Mouse (Mus musculus) midbrain, postnatal 0 days (tissue): Measurements from ENCODE around the gene Arr3. TPM values are rescaled to one million over a fixed set of nuclear protein-coding genes. Genes with fewer than 3 reads are reported as not detected.

Experiments used
- ATAC-seq: fragments of 200-750 bp; cut with Nextera tagmentation; 2 replicates; pipeline ENCODE4 v1.8.0; 2017; ENCODE audit warnings: moderate number of reproducible peaks, mild to moderate bottlenecking, moderate TSS enrichment, moderate library complexity; ENCODE audit not compliant: low FRiP score
- DNase-seq: peaks from one replicate; pipeline ENCODE4 v3.0.0-alpha.2; 2015; ENCODE audit warnings: low spot score
- H3K27ac ChIP-seq: fragments of 300-500 bp; sonication (generic); 2 replicates; pipeline ENCODE4 v1.5.1; 2014; ENCODE audit warnings: low read depth, mild to moderate bottlenecking, low read length, mixed read lengths
- H3K27me3 ChIP-seq: fragments of 300-500 bp; sonication (generic); 2 replicates; pipeline ENCODE4 v1.6.1; 2014; ENCODE audit warnings: low read length, control low read depth, mixed read lengths; ENCODE audit not compliant: insufficient read depth
- H3K36me3 ChIP-seq: fragments of 300-500 bp; sonication (generic); 2 replicates; pipeline ENCODE4 v1.6.1; 2014; ENCODE audit warnings: low read length, control low read depth, mixed read lengths; ENCODE audit not compliant: insufficient read depth
- H3K4me1 ChIP-seq: fragments of 300-500 bp; sonication (generic); 2 replicates; pipeline ENCODE4 v1.6.1; 2014; ENCODE audit warnings: mild to moderate bottlenecking, control low read depth, antibody characterized with exemption, low read length, mixed read lengths; ENCODE audit not compliant: insufficient read depth
- H3K4me2 ChIP-seq: fragments of 300-500 bp; sonication (generic); 2 replicates; pipeline ENCODE4 v1.6.1; 2014; ENCODE audit warnings: low read depth, mild to moderate bottlenecking, low read length, mixed read lengths; ENCODE audit not compliant: poor library complexity, severe bottlenecking
- H3K4me3 ChIP-seq: fragments of 300-500 bp; sonication (generic); 2 replicates; pipeline ENCODE4 v1.5.1; 2014; ENCODE audit warnings: low read depth, mild to moderate bottlenecking, low read length, moderate library complexity
- H3K9ac ChIP-seq: fragments of 300-500 bp; sonication (generic); replicated peaks from 2 replicates; pipeline ENCODE4 v1.6.1; 2014; ENCODE audit warnings: mild to moderate bottlenecking, low read length, moderate library complexity, mixed read lengths; ENCODE audit not compliant: poor library complexity, severe bottlenecking
- H3K9me3 ChIP-seq: fragments of 300-500 bp; sonication (generic); 2 replicates; pipeline ENCODE4 v1.6.1; 2016; ENCODE audit warnings: low read length, control low read depth
- CTCF ChIP-seq: IDR thresholded peaks from 2 replicates; pipeline ENCODE4 v1.5.1; 2016; ENCODE audit warnings: antibody characterized with exemption, mild to moderate bottlenecking
- WGBS: fragments of 180-500 bp; shearing (Covaris S2); extraction: QIAGEN DNeasy Blood & Tissue Kit; methylation state at CpG from one replicate; pipeline ENCODE4 v1.1.7; 2014; 5-methylcytosine and 5-hydroxymethylcytosine counted together
- polyA plus RNA-seq: library from polyadenylated mRNA; unstranded; fragments of >200 nt; fragmentation: Nextera tagmentation; extraction: Ambion mirVana; gene quantifications from 2 replicates; pipeline ENCODE4 v1.2.1, GENCODE M21; 2015
- total RNA-seq: library from RNA; depleted of rRNA; stranded (reverse); fragments of >200 nt; gene quantifications from 2 replicates; pipeline ENCODE4 v1.2.3, GENCODE M21; 2014

Gene Arr3
- total and polyA plus RNA-seq, 2 experiments from 2014 or later = 0.20 TPM; not detected in 1

DNA sequence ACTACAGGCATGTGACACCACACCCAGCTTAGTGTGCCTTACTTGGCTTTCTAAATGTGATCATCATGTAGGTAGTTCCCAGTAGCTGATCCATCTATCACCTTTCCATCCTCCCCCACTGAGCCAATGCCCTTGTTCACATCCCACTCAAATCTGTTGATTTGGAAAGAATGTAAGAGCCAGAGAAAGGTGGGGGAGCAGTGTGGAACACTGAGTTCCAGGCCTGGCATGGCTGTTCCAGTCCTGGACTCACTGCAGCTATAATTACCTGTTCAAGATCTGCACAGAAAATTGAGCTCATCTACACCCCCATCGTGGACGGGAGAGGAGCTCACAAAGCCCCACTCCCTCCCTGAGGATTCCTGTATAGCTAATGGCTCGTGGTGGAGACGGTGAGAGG is 5.5 kb upstream of the Arr3 start:
- H3K4me3 ChIP-seq = no peak overlapping the region
- H3K9me3 ChIP-seq = no peaks in the 10 kb centered on the region
- 71% methylated on average over 4 of the region's 4 CpGs for WGBS
- DNase-seq (no peak), ATAC-seq (no peak)
- H3K36me3 ChIP-seq = no peaks in the 10 kb centered on the region
- no peak overlapping the region for H3K27ac ChIP-seq
- no peak for TF ChIP-seq CTCF
- H3K9ac ChIP-seq = no peak overlapping the region
- no peaks in the 10 kb centered on the region for H3K4me1 ChIP-seq
- peaks cover 6% of the 10 kb centered on the region; the same call in 1 of the 2 replicates for H3K27me3 ChIP-seq
- H3K4me2 ChIP-seq = no peak overlapping the region

DNA sequence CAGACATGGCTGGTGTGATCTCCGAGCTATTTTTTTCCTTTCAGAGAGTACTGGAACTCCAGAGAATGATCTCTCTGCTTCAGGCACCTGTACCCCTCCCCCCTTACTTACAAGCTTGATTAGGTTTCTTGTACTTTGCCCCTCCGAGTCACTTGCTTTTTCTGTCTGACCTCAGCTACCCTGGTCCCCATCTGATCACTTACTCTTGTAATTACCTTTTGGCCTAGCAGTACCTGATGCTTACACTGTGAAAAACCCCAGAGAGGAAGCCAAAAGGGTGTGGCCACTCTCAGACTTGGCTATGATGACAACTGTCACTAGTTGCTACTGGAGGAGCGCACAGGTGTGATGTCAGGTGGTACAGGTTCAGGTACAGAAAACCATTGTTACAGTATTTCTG is 13.2 kb downstream of the Arr3 start:
- no peak for DNase-seq
- Histone ChIP-seq H3K9ac (no peak overlapping the region), H3K9me3 (no peaks in the 10 kb centered on the region), H3K27ac (no peak overlapping the region), H3K36me3 (0 out of 2 replicates have a peak, but pooled peaks cover 3% of the 10 kb centered on the region), H3K4me2 (no peak overlapping the region), H3K4me3 (no peak overlapping the region), H3K4me1 (no peaks in the 10 kb centered on the region), H3K27me3 (no peaks in the 10 kb centered on the region)
- TF ChIP-seq CTCF = no peak
- ATAC-seq = no peak
- 65% methylated on average over 3 of the region's 3 CpGs for WGBS

DNA sequence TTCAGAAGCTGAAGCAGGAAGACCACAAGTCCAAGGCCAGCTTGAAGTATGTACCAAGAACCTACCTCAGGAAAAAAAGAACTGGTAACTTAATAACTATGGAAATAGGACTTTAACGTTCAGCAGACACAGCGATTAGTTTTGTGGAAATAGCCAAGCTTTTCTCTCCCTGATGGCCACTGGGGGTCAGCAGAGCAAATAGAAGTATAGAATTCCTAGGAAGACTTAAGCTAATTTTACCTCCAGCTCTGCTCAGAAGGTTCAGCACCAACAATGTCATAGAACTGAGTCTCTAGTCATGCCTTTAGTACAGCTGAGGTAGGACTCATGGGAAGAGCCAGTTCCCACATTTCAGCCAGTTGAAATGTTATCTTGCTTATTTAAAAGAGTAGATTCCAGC is 16.1 kb downstream of the Arr3 start:
- no peak overlapping the region for H3K4me2 ChIP-seq
- no peak overlapping the region for H3K9ac ChIP-seq
- no peak for ATAC-seq
- no peaks in the 10 kb centered on the region for H3K9me3 ChIP-seq
- H3K4me1 ChIP-seq = no peaks in the 10 kb centered on the region
- no peak overlapping the region for H3K27ac ChIP-seq
- no peaks in the 10 kb centered on the region for H3K27me3 ChIP-seq
- WGBS = 57% methylated on average over 2 of the region's 2 CpGs
- peak; percentile 62 for TF ChIP-seq CTCF
- H3K4me3 ChIP-seq = no peak overlapping the region
- H3K36me3 ChIP-seq = 0 out of 2 replicates have a peak, but pooled peaks cover 3% of the 10 kb centered on the region
- DNase-seq = peak; percentile 50

DNA sequence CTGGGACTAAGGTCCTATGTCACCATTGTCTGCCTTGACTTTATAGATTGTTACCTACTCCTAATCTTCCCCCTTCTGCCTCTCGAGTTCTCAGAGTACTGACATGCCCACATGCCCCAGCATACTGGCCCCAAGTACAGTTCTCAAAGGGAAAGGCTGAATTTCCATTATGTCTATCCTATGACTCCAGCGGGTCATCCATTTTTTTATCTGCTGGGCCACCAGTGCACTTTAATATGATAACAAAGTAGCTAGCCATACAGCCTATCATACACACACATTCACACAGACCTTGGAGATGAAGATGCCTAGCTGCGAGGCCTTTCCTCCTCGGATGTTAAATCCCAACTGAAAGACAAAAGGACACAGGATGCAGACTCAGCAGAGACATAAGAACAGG is 18.9 kb downstream of the Arr3 start:
- Histone ChIP-seq H3K4me3 (no peak overlapping the region), H3K27me3 (no peaks in the 10 kb centered on the region), H3K9ac (no peak overlapping the region), H3K36me3 (0 out of 2 replicates have a peak, but pooled peaks cover 3% of the 10 kb centered on the region), H3K9me3 (no peaks in the 10 kb centered on the region), H3K4me1 (no peaks in the 10 kb centered on the region), H3K4me2 (no peak overlapping the region), H3K27ac (no peak overlapping the region)
- TF ChIP-seq CTCF = no peak
- no peak for ATAC-seq
- no peak for DNase-seq
- WGBS = 89% methylated on average over 4 of the region's 4 CpGs

DNA sequence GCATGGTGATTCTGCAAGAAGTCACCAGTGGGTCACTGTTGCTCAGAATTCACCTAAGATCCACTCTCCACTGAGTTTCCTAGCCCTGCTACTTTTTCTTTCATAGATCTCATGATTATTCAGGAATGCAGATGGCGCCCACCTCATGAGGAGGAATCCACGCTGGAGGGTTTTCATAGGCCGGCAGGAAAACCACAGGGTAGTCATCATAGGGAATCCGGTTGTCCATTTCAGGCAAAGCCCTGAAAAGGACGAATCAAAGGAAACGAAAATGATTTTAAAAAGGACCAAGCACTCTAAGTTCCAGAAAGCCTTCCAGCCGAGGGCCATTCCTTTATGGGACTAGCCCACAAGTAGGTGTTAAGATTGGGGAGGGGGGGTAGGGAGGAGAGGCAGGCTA is 19.8 kb downstream of the Arr3 start:
- Histone ChIP-seq H3K27me3 (no peaks in the 10 kb centered on the region), H3K4me2 (peak overlapping the region; percentile 41), H3K4me1 (no peaks in the 10 kb centered on the region), H3K9ac (peak overlapping the region; percentile 52; the same call in 1 of the 2 replicates), H3K27ac (0 out of 2 replicates have a peak overlapping the region, but pooled peaks have one; percentile 43), H3K9me3 (no peaks in the 10 kb centered on the region), H3K4me3 (peak overlapping the region; percentile 48), H3K36me3 (0 out of 2 replicates have a peak, but pooled peaks cover 3% of the 10 kb centered on the region)
- WGBS = 43% methylated on average over 7 of the region's 7 CpGs
- no peak for DNase-seq
- no peak; the same call in 1 of the 2 replicates for ATAC-seq
- no peak for TF ChIP-seq CTCF

DNA sequence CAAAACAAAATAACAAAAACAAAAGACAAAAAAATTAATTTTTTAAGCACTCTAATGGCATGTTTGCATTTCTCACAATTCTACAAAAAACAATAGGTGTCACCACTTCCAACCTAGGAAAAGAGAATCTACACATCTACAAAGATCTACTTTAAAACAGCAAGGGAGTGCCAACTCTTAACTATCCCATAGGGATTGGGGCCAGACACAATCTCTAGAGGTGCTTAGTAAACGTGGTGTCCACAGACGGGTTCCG is 20.2 kb downstream of the Arr3 start, which contains the start of gene Kif4:
TSS of gene Kif4 (plus strand) at position 192 of the 256 bp plus-strand sequence.
- Histone ChIP-seq H3K27me3 (no peaks in the 10 kb centered on the region), H3K4me2 (peak within 1 kb of the TSS; percentile 87), H3K36me3 (0 out of 2 replicates have a peak, but pooled peaks cover 3% of the 10 kb centered on the region), H3K9ac (peak within 1 kb of the TSS; percentile 52; the same call in 1 of the 2 replicates), H3K27ac (peak within 1 kb of the TSS; percentile 43; the same call in 1 of the 2 replicates), H3K9me3 (no peaks in the 10 kb centered on the region), H3K4me3 (peak within 1 kb of the TSS; percentile 48), H3K4me1 (no peaks in the 10 kb centered on the region)
- no peak for ATAC-seq
- 13% methylated on average over 3 of the region's 3 CpGs for WGBS
- DNase-seq = no peak
- TF ChIP-seq CTCF = no peak
